In genomic region chr10:84408965-84409660, GRCm38 (mm10) we compare ENCODE assay signal across 11 mouse cellular contexts. TPM values are rescaled to one million over a fixed set of nuclear protein-coding genes. Genes with fewer than 3 reads are reported as not detected.
DNase-seq lines count a peak whose midpoint lies in the region; ATAC-seq and TF ChIP-seq lines count a peak whose summit lies in the region.
"Had no signal": no experiment of that assay in that cellular context is flagged by ENCODE, and none has a peak within 500 bp of the region (broad histone marks: within the 10 kb centered on the region; RNA-seq: fewer than 3 reads in every experiment).

No protein-coding gene starts in this region.

- TF ChIP-seq EP300 in lung, postnatal 0 days (IDR thresholded peaks at IDR 0.05): no peak

- no peaks in the 10 kb centered on the region for H3K36me3 ChIP-seq in lung, postnatal 0 days (ENCODE audit: insufficient read depth, low read length)
- H3K36me3 ChIP-seq in heart, embryonic 13.5 days: peaks cover 32% of the 10 kb centered on the region
- H3K36me3 ChIP-seq in forebrain, embryonic 14.5 days (ENCODE audit: control insufficient read depth, insufficient read depth, low read length): peaks cover 5% of the 10 kb centered on the region; the same call in 1 of the 2 replicates

- H3K4me3 ChIP-seq in lung, postnatal 0 days (ENCODE audit: low read depth, low read length): no peak overlapping the region
- H3K4me3 ChIP-seq in heart, embryonic 13.5 days: no peak overlapping the region
- no peak overlapping the region for H3K4me3 ChIP-seq in forebrain, embryonic 14.5 days (ENCODE audit: low read depth, low read length)
- H3K4me3 ChIP-seq: erythroblast, embryonic 14.5 days; megakaryocyte, embryonic 14.5 days had no signal

- no peak overlapping the region for H3K27ac ChIP-seq in lung, postnatal 0 days (ENCODE audit: low read length)
- H3K27ac ChIP-seq in heart, embryonic 13.5 days (replicated peaks): peak overlapping the region; percentile 84
- no peak overlapping the region for H3K27ac ChIP-seq in forebrain, embryonic 14.5 days (ENCODE audit: low read depth, low read length)

- H3K4me1 ChIP-seq in lung, postnatal 0 days (ENCODE audit: insufficient read depth, low read depth, low read length): 0 out of 2 replicates have a peak, but pooled peaks cover 2% of the 10 kb centered on the region
- peaks cover 66% of the 10 kb centered on the region for H3K4me1 ChIP-seq in heart, embryonic 13.5 days
- peaks cover 27% of the 10 kb centered on the region for H3K4me1 ChIP-seq in forebrain, embryonic 14.5 days (ENCODE audit: control insufficient read depth, insufficient read depth, low read length)
- H3K4me1 ChIP-seq: megakaryocyte, embryonic 14.5 days had no signal

- DNase-seq in cerebellum, adult 18-20 months: peak; percentile 55 to 56
- no peak for DNase-seq in cerebellum, adult 8-10 months
- DNase-seq in lung, postnatal 0 days (ENCODE audit: low spot score): peak; percentile 56
- DNase-seq in lung, postnatal 25 days (ENCODE audit: low spot score): no peak
- DNase-seq in skeletal muscle tissue, adult 2 months (ENCODE audit: low read depth, low spot score): peak; percentile 87
- no peak for DNase-seq in forebrain, embryonic 14.5 days (ENCODE audit: low spot score)
- DNase-seq: retina, postnatal 1 day had no signal

- H3K9me3 ChIP-seq in lung, postnatal 0 days (ENCODE audit: low read length): no peaks in the 10 kb centered on the region
- H3K9me3 ChIP-seq in heart, embryonic 13.5 days: no peaks in the 10 kb centered on the region
- no peaks in the 10 kb centered on the region for H3K9me3 ChIP-seq in forebrain, embryonic 14.5 days (replicated peaks; ENCODE audit: control insufficient read depth, low read length)
- H3K9me3 ChIP-seq: megakaryocyte, embryonic 14.5 days had no signal

- 40% methylated on average over 13 of the region's 13 CpGs for WGBS in lung, postnatal 0 days
- WGBS in heart, embryonic 13.5 days: 49% methylated on average over 13 of the region's 13 CpGs
- WGBS in forebrain, embryonic 14.5 days: 83% methylated on average over 13 of the region's 13 CpGs

- no peak overlapping the region for H3K4me2 ChIP-seq in lung, postnatal 0 days (replicated peaks; ENCODE audit: low read depth, low read length)
- H3K4me2 ChIP-seq in heart, embryonic 13.5 days: peak overlapping the region; percentile 28; the same call in 1 of the 2 replicates
- no peak overlapping the region for H3K4me2 ChIP-seq in forebrain, embryonic 14.5 days (ENCODE audit: low read length)

- TF ChIP-seq CTCF in lung, postnatal 0 days (IDR thresholded peaks at IDR 0.05): no peak

- H3K27me3 ChIP-seq in lung, postnatal 0 days (replicated peaks; ENCODE audit: insufficient read depth, low read length): no peaks in the 10 kb centered on the region
- no peaks in the 10 kb centered on the region for H3K27me3 ChIP-seq in heart, embryonic 13.5 days (replicated peaks)
- no peaks in the 10 kb centered on the region for H3K27me3 ChIP-seq in forebrain, embryonic 14.5 days (replicated peaks; ENCODE audit: control insufficient read depth, insufficient read depth, low read length)

- no peak overlapping the region for H3K9ac ChIP-seq in lung, postnatal 0 days (replicated peaks; ENCODE audit: low read depth)
- no peak overlapping the region for H3K9ac ChIP-seq in heart, embryonic 13.5 days
- no peak overlapping the region for H3K9ac ChIP-seq in forebrain, embryonic 14.5 days (ENCODE audit: low read length)

- ATAC-seq in lung, postnatal 0 days: no peak
- ATAC-seq in heart, embryonic 13.5 days (ENCODE audit: extremely low read depth, insufficient number of reproducible peaks, low FRiP score, low TSS enrichment): no peak
- no peak for ATAC-seq in megakaryocyte progenitor cell, adult 5-6 weeks (replicated peaks; ENCODE audit: poor library complexity)
- ATAC-seq in forebrain, embryonic 14.5 days: no peak

RNA-seq across cellular contexts. Expression of gene Nuak1, which starts 31.3 kb away (rescaled TPM):
- 2.2 and 2.3 TPM in 2 replicates for polyA plus RNA-seq in lung, postnatal 0 days (2015; fragmentation: Nextera tagmentation; extraction: Ambion mirVana)
- 2.3 and 2.6 TPM in 2 replicates for polyA plus RNA-seq in heart, embryonic 13.5 days (2015; fragmentation: Nextera tagmentation; extraction: Ambion mirVana)
- 0.12 TPM in 2 replicates for total RNA-seq in megakaryocyte progenitor cell, adult 5-6 weeks (2015)
- total RNA-seq in megakaryocyte progenitor cell, adult 5-6 weeks (2017): 0.03 and 0.17 TPM in 2 replicates
- polyA plus RNA-seq in forebrain, embryonic 14.5 days (2014; fragmentation: Nextera tagmentation; extraction: Ambion mirVana): 12.6 and 12.9 TPM in 2 replicates

Comparison
In these comparisons a context has a peak if more than half of its experiments do, and no peak if none do; other contexts are left out.
1. DNase-seq: peak in cerebellum, adult 18-20 months (2 of 2), lung, postnatal 0 days (single experiment) and skeletal muscle tissue, adult 2 months (single experiment); none in cerebellum, adult 8-10 months (single experiment), lung, postnatal 25 days (single experiment) and forebrain, embryonic 14.5 days (single experiment).